Mouse (Mus musculus): ENCODE results near the gene Gm10031.
"Not testable (repeated sequence)": the region's sequence is repeated elsewhere in the genome, so short reads cannot be mapped to it uniquely, and the experiment has no call there.

Gm10031 gene

GRCm38 (mm10) chr1:156523842-156524241 lies at the start of gene Gm10031:
Gene Gm10031 (plus strand): TSS chr1:156524012.
- DNase-seq (ENCODE audit: low spot score): not testable (repeated sequence)

DNA sequence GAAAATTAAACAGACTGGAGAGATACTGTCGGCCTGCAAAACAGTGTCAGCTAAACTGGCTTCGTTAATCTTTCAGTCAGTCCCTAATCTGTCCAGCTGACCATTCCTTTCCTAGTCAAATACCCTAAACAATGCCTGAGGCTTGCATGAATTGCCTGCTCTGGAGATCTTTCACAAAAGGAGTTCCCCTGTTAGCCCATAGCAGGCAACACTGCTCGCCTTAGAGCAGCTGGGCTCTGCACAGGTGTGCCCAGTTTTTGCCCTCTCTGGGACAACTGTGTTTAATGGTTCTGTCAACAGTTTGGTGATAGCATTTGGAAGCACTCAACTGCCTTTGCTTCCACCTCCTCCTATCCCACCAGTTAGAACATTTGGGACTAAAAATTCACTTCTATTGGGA lies 49.0 kb upstream of the Gm10031 start:
- no peak for DNase-seq (ENCODE audit: low spot score)

DNA sequence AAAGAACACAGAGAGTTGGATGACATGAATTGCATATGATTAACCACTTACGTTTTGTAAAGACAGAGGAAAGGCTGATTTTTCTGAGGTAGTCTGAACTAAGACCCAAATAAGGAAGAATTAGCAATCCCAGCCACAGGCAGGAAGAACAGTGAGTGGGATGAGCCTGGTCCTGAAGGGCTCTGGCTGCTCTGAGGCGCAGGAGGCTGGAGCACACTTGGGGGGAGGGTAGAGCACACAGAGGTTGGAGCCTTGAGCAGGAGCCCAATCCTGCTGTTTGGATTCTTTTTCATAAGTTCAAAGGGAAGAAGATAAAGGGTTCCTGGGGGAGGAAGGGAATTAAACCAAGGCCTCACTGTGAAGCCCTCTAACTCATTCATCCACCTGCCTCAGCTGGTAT lies 47.8 kb upstream of the Gm10031 start:
- no peak for DNase-seq (ENCODE audit: low spot score)

DNA sequence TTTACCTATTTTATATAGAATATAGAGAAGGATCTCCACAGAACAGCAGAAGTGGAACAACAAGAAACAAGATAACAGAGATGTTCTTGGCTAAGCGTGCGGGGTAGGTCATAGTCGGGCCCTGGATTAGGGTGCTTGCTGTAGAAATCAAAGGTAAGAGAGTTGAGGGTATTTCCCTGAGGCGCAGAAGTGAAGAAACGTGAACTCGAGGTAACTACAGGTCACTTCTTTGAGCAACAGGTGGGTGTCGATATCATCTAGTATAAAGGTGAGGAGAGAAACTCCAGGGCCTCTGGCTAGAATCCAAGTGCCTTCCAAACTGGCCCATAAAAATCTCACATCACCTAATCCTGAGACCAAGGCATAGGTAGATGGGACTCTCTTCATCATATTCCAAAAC lies 47.3 kb upstream of the Gm10031 start:
- no peak for DNase-seq (ENCODE audit: low spot score)

GRCm38 (mm10) chr1:156481826-156482225 lies 42.0 kb upstream of the Gm10031 start:
- no peak for DNase-seq (ENCODE audit: low spot score)

- DNase-seq (ENCODE audit: low spot score): no peak
Measured at GRCm38 (mm10) chr1:156487498-156487897, 36.3 kb upstream of the Gm10031 start.

DNA sequence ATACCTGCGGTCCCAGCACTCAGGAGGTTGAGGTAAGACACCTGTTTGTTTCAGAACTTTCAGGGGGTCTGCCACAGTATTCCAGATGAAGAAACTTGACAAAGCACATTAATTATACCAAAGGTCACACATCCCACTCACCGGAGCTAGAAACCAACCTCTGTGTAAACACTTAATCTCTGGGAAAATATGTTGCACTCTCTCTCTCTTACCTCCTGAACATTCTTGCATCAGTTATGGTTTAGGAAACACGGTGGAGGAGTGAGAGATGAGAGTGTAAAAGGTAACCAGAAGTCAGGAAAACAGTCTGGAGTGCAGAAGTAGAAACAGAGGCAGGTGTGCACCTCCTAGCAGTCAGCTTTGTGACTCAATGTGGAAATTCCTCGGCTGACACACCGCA lies 35.8 kb upstream of the Gm10031 start:
- DNase-seq (ENCODE audit: low spot score): no peak

DNA sequence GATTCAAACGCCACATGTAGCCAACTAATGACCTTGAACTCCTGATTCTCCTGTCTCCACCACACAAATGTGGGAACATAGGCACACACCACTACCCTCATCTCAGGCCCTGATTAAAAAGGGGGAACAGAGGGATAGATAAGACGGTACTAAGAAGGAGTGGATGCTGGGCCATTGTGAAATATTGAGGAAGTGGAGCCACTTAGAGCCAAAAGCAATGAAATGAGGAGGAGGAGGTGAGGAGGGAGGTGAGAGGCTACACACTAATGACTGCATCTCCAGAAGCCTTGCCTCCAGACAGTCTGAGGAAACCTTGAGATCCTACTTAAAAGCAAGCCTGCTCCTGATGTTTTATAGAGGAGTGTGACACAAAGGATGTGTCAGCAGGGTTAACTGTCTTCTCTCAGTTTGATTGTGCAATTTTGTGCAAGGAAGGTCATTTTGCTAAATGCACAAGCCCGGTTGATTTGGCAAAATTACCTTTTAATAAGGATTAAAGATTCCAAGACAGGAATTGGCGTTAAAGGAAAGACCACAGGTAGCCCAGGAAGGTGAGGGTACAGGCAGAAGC lies 32.5 kb upstream of the Gm10031 start:
- no peak for DNase-seq (ENCODE audit: low spot score)

GRCm38 (mm10) chr1:156495025-156495424 lies 28.8 kb upstream of the Gm10031 start:
- no peak for DNase-seq (ENCODE audit: low spot score)

DNA sequence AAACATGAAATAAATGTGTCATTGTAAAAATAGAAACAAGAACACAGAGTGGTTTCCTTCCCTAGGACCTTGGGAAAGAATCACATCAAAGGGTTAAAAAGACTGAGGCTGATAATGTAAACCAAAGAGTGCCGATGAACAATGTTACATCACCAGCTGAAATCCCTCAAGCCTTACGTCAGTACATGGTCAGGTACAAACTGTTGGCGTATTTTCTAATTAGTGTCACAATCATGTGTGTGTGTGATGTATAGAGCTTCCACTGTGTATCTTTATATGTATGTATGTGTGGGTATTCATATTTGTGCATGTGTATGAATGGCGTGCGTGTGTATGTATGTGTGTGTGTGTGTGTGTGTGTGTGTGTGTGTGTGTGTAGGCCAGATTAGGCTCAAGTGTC lies 26.9 kb upstream of the Gm10031 start:
- no peak for DNase-seq (ENCODE audit: low spot score)

GRCm38 (mm10) chr1:156504945-156505523 lies 18.8 kb upstream of the Gm10031 start:
- DNase-seq (ENCODE audit: low spot score): no peak

DNA sequence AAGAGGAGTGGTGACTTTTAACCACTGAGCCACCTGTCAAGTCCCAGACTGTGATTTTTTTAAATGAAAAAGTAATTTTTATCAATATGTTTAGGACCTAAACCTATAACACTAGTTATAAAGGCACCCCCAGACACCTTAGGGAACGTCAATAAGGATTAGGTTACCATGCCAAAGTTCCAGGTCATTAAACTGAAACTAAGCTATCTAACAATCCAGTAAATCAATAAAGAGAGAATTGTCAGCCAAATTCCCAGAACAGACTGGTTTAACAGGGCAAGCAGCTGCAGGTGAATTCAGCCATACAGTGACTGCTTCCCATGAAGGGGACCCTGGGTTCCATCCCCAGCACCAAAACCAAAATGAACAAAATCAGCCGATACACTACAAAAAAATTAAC lies 17.9 kb upstream of the Gm10031 start:
- DNase-seq (ENCODE audit: low spot score): no peak

DNA sequence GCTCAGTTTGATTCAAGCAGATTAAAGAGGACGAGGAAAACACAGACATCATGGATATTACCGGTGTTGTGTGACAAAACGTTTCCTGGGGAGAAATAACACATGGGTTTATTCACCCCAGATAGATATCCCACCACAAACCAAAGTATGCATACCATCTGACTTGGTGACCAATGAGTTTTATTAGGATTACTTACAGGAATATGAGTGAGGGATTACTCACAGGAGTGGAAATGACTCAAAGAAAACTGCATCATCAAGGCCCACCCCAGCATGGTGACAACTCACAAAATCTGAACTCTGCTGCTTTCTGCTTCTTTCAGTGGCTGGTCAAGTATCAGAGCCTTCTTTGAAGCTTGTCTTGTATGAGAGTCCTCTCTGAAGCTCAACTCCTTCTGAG lies 16.1 kb upstream of the Gm10031 start:
- no peak for DNase-seq (ENCODE audit: low spot score)

DNA sequence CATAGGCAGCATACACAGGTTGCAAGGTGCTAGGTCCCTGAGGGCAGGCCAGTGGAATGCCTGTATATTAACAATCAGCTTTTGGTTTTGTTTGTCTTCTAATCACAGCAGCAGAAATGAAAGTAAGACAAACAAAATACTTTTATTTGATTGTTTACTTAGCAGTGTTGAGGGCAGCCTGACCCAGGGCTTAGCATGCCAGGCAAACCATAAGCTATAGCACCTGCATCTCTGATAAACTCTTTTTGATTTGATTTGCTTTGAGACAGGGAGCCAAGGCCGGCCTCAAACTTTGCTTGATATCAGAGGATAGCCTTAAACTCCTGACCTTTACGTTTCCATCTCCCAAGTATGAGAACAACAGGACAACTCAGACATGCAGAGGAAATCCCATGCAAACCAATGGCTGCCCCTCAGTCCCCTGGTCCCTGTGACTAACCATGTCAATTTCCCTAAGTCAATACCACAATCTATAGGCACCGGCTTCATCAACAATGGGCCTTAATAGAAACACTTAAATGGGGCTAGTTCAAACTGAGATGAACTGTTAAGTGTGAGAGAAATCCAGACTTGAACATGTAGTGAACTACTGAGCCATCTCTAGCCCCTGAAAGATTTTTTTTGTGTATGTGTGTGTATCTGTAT lies 3.6 kb upstream of the Gm10031 start:
- no peak for DNase-seq (ENCODE audit: low spot score)

DNA sequence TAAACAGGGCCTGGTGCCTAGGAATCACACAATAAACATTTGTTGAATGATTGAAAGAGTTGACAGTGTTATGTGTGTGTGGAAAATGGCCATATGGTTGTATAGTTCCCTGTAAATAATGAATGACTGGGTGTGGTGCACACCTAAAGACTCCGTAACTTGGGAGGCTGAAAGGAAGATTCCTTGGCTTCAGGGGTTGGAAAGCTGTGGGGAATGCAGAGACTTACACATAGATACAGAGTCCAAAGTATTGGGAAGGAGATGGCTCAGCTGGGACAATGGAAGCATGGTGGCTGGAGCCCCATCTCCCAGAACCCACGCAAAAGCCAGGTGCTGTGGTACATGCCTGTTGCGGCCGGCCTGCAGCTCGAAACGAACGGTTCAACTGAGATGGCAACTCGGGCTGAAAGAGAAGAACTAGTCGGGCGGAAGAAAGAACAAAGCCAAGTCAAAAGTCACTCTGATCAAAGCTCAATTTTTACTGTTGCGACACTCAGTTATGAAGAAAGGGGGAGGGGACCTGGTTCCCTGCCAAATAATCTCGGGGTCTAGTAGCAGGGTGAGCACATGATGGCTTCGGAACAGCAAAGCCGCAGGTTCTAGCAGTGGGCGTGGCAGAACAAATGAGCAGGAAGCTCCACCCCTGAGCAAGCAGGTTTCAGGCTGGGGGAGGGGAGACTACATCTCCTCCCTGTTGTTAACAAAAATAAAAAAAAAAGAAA lies 1.9 kb upstream of the Gm10031 start:
- no peak for DNase-seq (ENCODE audit: low spot score)

- not testable (repeated sequence) for DNase-seq (ENCODE audit: low spot score)
Measured at GRCm38 (mm10) chr1:156532476-156533175, 8.8 kb downstream of the Gm10031 start.

- DNase-seq (ENCODE audit: low spot score): no peak
Measured at GRCm38 (mm10) chr1:156533483-156533882, 9.7 kb downstream of the Gm10031 start.

DNA sequence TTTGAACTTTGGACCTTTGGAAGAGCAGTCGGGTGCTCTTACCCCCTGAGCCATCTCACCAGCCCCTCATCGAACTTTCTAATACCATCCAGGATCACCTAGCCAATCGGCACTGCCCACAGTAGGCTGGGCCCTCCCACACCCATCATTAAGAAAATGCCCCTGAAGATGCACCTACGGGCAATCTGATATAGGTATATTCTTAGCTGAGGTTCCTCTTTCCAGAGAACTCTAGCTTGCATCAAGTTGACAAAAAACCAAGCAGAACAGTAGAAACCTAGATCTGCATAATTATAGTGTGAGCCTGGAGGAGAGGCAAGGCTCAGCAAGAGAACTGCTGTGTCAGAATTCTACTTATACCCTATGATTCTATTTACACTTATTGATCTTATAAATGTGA lies 10.1 kb downstream of the Gm10031 start:
- no peak for DNase-seq (ENCODE audit: low spot score)

DNA sequence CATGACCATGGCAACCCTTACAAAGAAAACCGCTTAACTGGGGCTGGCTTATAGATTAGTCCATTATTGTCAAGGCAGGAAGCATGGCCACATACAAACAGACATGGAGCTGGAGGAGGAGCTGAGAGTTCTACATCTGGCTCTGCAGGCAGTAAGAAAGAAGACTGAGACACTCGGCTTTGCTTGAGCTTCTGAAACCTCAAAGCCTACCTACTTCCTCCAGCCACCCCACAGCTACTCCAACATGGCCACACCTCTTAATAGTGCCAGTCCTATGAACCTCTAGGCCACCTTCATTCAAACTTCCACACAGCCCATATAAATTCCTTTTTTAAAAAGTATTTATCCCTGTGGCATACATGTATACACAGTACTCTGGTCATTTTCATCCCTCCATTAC lies 13.2 kb downstream of the Gm10031 start:
- no peak for DNase-seq (ENCODE audit: low spot score)

DNA sequence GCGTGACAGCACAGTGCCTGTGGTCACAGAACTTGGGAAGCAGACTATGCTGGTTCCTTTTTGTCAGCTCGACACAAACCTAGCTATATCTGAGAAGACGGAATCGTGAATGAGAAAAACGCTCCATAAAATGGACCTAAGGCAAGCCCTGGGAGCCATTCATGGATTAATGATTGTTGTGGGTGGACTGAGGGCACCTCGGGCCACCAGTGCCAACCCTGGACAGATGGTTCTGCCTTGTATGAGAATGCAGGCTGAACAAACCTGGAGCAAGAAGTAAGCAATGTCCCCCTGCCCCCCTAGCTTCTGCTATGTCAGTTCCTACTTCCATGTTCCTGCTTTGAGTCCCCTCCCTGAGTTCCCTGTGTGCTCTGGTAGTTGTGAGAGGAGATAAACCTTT lies 13.9 kb downstream of the Gm10031 start:
- DNase-seq (ENCODE audit: low spot score): no peak

GRCm38 (mm10) chr1:156538382-156538781 lies 14.6 kb downstream of the Gm10031 start:
- DNase-seq (ENCODE audit: low spot score): no peak

- DNase-seq (ENCODE audit: low spot score): peak; percentile 20
Measured at GRCm38 (mm10) chr1:156539787-156540560, 16.2 kb downstream of the Gm10031 start.

Measured in layer of hippocampus, adult 9-10 months (tissue).